Mouse (Mus musculus): Measurements from ENCODE around the gene Sergef.

Gene Sergef

DNA sequence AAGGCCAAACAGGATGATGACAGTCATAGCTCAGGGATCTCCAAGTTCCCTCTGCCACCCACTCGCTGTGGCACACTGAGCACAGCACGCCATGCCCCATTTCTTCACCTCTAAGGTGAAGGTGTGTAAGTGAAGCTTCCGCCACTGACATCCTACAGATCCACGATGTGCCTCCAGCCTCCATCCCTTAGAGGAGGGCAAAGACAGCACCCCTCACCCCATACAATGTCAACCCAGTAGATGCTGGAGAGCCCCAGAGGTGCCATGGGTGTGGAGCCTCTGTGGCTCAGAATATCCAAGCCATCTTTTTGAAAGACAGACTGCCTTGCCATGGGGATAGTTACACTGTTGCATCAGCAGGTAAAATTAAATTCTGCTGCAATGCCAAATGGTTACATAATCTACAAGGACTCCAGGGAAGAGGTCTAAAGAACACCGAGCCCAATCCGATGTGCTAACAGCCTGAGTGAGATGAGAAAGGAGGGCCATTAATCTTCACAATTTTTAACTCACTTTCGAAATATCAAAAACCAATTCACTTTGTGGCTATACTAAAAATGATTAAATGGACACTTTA, 23.1 kb downstream of the Sergef start:
- no peak for DNase-seq (ENCODE audit: low read depth in 2 of 2, low spot score in 2 of 2)

DNA sequence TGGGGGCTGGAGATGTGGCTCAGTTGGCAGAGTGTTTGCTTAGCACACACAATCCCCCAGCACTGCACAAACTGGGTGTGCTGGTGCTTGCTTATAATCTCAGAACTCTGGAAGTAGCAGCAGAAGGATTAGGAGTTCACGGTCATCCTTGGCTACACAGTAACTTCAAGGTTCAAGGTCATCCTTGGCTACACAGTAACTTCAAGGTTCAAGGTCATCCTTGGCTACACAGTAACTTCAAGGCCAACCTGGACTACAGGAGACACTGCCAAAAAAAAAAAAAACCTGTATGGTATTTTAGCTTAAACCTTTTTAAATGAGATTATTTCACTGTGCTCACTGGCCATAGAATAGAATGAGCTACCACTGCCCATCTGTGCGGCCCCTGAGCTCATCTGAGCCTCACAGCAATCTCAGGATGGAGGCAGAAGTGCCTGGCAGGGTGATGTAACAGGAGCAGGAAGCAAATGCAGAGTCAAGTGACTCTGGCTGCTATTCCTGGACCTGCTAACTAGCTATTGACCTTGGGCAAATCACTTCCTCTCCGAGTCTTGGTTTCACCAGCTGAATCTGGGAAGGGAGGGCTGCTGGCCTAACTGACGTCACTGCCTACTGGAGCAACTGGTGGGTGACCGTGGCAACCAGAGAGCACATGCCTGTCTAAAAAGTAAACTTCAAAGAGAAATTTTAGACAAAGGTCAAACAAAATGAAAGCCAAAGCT, 24.2 kb downstream of the Sergef start:
- DNase-seq (ENCODE audit: low read depth in 2 of 2, low spot score in 2 of 2): no peak

- DNase-seq (ENCODE audit: low read depth in 2 of 2, low spot score in 2 of 2): no peak
Observed at GRCm38 (mm10) chr7:46614263-46614662, 25.3 kb downstream of the Sergef start.

DNA sequence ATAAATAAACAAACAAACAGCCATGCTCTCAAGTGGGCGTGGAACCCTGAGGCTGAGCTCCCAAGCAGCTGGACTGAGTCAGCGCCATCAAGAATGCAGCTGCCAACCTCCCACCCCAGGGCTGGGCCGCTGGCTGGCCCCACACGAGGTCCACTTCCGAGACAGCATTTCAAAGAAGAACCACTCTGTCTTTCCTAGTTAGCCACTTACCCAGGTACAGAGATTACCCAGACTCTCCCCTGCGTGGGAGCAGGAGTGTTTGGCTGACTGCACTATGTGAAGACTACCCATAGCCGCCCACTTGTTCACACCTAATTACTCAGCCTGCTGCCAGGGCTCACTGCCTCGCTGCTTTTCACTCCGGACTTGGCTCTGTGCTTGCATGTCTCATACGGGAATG, 26.5 kb downstream of the Sergef start:
- no peak for DNase-seq (ENCODE audit: low read depth in 2 of 2, low spot score in 2 of 2)

- DNase-seq (ENCODE audit: low read depth in 2 of 2, low spot score in 2 of 2): no peak
Observed at GRCm38 (mm10) chr7:46612421-46612937, 27.1 kb downstream of the Sergef start.

DNA sequence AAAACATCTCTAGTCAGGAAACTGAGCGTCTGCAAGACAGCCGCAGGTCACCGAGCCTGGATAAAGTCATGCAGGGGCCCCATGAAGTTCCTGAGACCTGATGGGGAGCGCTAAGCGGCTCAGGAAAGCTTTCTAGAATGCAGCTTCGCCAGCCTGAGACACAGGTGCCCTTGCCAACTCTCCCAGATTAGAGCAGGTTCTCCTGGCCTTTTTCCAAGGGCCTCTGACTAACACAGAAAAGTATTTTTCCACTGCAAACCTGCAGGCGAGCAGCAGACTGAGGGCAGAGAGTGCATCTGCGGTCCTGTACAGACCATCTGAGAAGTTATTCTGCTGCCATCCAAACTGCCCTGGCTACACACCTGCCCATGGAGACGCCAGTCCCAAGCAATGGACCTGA, 27.6 kb downstream of the Sergef start:
- DNase-seq (ENCODE audit: low read depth in 2 of 2, low spot score in 2 of 2): no peak

- DNase-seq (ENCODE audit: low read depth in 2 of 2, low spot score in 2 of 2): no peak
Observed at GRCm38 (mm10) chr7:46609317-46609716, 30.3 kb downstream of the Sergef start.

- DNase-seq (ENCODE audit: low read depth in 2 of 2, low spot score in 2 of 2): peak; percentile 34 to 52
Observed at GRCm38 (mm10) chr7:46607428-46608055, 32.1 kb downstream of the Sergef start.

- DNase-seq (ENCODE audit: low read depth in 2 of 2, low spot score in 2 of 2): peak; percentile 48 to 65
Observed at GRCm38 (mm10) chr7:46607031-46607426, 32.6 kb downstream of the Sergef start.

DNA sequence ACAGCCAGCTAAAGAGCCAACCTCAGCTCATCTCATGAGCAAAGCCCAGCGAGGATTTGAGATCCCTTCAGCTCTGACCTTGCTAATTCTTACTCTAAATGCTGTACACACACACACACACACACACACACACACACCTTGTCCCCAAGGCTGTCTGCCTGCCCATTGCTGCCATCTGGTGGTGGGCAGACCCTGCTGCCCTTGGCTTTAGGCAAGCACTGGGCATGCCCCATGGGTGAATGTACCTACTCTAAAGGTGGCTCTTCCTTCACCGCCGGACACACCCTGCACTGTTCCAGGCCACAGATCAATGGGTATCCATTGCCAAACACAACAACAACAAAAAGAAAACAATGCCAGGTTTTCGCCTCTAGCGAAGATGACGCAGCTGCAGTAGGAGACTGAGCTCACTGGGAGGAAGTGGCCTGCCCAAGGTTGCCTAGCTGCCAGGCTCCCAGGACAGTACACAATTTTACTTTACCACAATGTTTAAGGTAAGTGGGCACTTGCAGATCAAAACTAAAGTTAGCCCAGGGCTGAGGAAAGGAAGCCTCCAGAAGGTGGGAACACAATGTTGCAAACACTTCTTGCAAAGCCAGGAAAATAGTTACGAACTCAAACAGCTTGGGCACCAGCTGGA, 33.1 kb downstream of the Sergef start:
- peak; percentile 57 to 77 for DNase-seq (ENCODE audit: low read depth in 2 of 2, low spot score in 2 of 2)

GRCm38 (mm10) chr7:46603051-46603450, 36.6 kb downstream of the Sergef start:
- no peak for DNase-seq (ENCODE audit: low read depth in 2 of 2, low spot score in 2 of 2)

DNA sequence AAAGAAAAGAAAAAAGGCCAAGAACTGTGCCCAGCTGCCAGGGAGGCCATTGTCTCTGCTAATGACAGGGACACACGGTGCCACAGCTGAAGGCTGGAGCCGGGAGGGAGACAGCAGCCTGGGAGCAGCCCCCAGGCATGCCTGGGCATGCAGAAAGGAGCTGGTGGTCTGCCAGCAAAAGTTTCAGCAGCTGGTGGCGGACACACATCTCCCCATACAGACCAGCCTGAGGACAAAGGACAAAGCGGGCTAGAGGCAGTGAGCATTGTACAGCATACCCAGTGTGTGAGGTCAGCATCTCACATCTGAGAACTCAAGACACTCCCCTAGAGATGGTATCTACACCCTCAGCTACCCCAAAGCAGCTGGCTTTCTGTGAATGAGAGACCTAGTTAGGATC, 37.5 kb downstream of the Sergef start:
- DNase-seq (ENCODE audit: low read depth in 2 of 2, low spot score in 2 of 2): no peak

- no peak for DNase-seq (ENCODE audit: low read depth in 2 of 2, low spot score in 2 of 2)
Observed at GRCm38 (mm10) chr7:46601097-46601496, 38.5 kb downstream of the Sergef start.

DNA sequence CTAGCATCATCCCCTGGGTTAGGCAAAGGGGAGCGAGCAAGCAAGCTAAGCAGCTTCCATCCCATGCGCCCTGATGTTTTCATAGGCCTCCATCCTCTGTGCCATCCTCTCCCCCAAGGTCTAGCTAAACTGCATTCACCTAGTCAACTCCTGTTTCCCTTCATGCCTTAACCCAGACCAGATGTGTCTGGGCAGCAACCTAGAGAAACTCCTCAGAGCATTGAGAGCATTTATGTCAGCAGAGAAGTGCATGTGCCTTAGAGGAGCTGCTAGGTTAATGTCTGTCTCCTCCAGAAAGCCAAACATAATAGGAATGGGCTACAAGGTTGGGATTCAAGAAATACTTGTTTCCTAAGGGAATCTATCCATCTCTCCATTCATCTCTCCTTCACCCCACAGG, 42.6 kb downstream of the Sergef start:
- DNase-seq (ENCODE audit: low read depth in 2 of 2, low spot score in 2 of 2): no peak

DNA sequence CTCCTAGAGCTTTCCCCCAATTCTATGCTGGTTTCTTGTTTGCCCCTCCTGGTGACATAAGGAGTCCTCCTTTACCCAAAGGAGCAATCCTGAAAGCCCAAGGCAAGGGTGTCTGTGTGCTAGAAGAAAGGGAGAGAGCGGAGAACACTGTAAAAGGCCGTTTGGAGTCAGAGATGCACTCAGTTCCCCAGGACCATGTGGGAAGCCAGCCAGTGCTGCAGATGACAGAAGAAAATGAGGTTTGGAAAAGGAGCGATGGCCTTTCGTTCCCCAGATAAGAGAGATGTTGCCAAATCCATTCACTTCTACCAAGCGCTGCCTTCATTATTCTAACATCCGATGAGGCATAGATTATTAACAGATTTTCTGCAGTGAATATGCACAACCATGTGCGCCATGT, 48.1 kb downstream of the Sergef start:
- DNase-seq (ENCODE audit: low read depth in 2 of 2, low spot score in 2 of 2): no peak

DNA sequence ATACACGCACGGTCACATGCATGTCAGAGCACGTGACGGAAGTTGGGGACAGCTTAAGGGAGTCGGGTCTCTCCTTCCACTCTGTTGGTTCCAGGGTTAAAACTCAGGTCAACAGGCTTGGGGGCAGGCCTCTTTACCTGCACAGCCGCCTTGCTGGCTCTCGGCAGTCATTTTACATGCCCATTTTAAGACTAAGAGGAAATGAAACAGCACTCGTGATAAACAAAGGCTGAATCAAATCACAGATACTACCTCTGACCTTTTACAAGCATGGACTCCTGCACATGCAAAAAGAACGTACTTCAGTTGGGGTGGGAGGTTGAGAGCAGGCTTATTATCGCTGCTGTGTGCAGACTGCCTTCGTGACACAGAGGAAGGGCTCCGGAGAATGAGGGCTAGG, 50.4 kb downstream of the Sergef start:
- DNase-seq (ENCODE audit: low read depth in 2 of 2, low spot score in 2 of 2): no peak

GRCm38 (mm10) chr7:46588005-46588404, 51.6 kb downstream of the Sergef start:
- no peak for DNase-seq (ENCODE audit: low read depth in 2 of 2, low spot score in 2 of 2)

- no peak for DNase-seq (ENCODE audit: low read depth in 2 of 2, low spot score in 2 of 2)
Observed at GRCm38 (mm10) chr7:46587466-46587865, 52.1 kb downstream of the Sergef start.

DNA sequence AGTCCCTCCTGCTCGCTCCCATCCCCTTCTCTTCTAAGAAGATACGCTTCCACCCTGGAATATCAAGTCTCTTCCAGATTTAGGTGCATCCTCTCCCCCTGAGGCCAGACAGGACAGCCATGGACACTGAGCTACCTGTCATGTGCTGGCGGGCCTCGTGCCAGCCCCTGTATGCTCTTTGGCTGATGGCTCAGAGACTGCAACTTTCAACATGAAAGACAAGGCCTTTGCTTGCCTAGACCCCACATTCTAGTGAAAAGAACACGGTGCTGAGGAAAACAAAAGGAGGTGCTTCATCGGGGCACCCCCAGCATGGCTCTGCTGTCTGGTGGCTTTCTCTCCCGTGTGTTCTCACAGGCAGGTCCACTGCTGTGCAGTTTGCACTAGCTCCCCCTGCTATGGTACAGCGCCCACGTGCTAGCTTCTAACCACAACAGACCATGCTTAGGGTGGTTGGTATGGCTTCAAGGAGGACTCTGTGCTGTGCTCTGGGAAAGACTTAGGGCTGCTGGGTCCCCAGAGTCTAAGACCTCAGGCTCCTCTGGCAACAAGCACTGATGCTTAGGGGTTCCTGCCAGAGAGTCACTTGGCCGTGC, 52.9 kb downstream of the Sergef start:
- no peak for DNase-seq (ENCODE audit: low read depth in 2 of 2, low spot score in 2 of 2)

DNA sequence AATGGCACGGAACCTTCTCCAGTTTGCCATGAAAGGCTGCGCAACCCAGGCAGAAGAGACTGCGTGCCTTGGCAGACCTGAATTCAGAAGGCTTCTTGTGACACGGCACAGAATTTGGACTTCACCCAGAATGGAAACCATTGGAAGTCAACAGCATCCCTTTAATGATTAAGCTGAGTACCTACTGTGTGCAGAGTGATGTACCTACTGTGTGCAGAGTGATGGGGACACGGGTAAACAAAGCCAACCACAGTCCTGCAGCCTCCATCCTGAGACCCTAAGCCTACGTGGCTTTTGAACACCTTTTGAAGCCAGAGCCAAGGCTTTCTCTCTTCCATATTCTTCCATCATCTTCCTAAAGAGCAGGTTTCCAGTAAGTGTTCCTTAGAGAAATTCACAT, 56.9 kb downstream of the Sergef start:
- no peak for DNase-seq (ENCODE audit: low read depth in 2 of 2, low spot score in 2 of 2)

DNA sequence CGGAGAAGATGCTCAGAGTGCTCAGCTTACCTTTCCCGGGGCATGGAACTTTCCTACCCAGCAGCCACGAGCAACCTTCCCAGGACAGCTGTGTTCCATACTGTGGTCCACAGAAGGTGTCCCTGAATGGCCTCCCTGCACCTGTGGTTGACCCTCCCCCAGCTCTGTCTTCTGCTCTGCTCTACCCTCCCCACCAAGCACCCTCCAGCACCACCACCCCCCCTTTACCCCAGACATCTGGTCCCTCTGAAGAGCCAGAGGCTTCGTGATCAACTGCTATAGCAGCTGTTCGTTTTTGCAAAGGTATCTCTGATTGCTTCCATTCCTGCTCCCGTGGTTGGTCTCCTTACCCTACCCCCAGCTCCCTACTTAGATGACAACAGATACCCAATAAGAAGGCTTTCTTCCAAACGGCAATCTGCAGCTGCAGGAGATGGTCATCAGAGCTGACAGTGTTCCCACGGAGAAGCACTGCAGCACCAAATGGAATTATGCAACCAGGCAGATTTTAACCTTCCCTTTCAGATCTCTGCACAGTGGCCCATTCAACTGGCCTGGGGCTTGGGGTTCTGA, 58.2 kb downstream of the Sergef start:
- no peak for DNase-seq (ENCODE audit: low read depth in 2 of 2, low spot score in 2 of 2)
